Mouse (Mus musculus): ENCODE data around the gene Pnrc1. TPM values are rescaled to one million over a fixed set of nuclear protein-coding genes. Genes with fewer than 3 reads are reported as not detected.

The Pnrc1 gene
- polyA plus RNA-seq, 1 experiment, result 27.9 TPM

DNA sequence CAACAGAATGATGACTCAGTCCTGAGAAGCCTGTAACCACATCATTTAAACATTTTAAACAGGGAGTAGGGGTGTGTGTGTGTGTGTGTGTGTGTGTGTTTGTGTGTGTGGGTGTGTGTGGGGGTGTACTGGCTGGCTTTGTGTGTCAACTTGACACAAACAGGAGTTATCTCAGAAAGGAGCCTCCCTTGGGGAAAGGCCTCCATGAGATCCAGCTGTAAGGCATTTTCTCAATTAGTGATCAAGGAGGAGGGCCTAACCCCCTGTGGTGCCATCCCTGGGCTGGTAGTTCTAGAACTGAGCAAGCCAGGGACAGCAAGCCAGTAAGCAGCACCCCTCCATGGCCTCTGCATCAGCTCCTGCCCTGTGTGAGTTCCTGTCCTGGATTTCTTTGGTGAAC lies 29.7 kb downstream of the Pnrc1 start:
- Histone ChIP-seq H3K4me3 (replicated peaks; ENCODE audit: control insufficient read depth, low read depth, low read length) (no peak overlapping the region), H3K4me1 (ENCODE audit: control insufficient read depth, insufficient read depth, low read length) (peaks cover 5% of the 10 kb centered on the region; the same call in 1 of the 2 replicates), H3K27ac (ENCODE audit: control insufficient read depth, insufficient read depth, low read depth, low read length, poor library complexity) (no peak overlapping the region)
- TF ChIP-seq POLR2A (IDR thresholded peaks at IDR 0.05; ENCODE audit: borderline replicate concordance, control insufficient read depth, low read depth, low read length) (no peak), CTCF (IDR thresholded peaks at IDR 0.05; ENCODE audit: control insufficient read depth, insufficient read depth, low read length) (no peak)

DNA sequence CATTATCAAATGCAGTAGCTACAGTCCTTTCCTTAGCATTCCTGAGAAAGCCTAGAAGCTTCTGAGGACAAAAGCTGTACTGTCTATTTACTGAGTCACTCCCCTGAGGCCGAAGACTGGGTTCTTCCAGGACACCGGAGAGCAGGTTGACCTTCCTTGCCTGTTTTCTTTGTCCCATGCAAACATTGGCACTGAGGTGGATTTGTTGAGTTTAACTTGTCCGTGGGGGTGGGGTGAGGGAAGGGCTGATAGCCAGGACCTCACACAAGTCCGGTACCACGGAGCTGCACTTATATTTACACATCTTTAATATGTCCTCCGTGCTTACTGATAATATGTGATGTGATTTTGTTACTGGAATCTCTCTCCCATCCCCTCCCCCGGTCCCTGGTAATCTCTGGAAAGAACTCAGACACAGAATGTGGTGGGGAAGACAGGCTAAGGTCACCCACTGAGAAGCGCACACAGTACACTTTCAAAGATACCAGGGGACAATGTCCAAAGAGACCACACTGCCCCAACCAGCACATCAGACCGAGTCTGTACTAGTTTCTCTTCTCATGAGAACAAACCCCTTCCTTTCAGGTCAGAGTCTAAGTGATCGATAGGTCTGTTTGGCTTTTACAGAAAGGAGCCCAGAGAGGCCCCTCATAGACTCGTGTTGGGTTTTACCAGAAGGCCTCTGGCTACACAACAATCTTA lies 32.5 kb downstream of the Pnrc1 start:
- Histone ChIP-seq H3K4me1 (ENCODE audit: control insufficient read depth, insufficient read depth, low read length) (peaks cover 4% of the 10 kb centered on the region; the same call in 1 of the 2 replicates), H3K27ac (ENCODE audit: control insufficient read depth, insufficient read depth, low read depth, low read length, poor library complexity) (no peak overlapping the region), H3K4me3 (replicated peaks; ENCODE audit: control insufficient read depth, low read depth, low read length) (no peak overlapping the region)
- no peak for TF ChIP-seq CTCF (IDR thresholded peaks at IDR 0.05; ENCODE audit: control insufficient read depth, insufficient read depth, low read length)
- TF ChIP-seq POLR2A (IDR thresholded peaks at IDR 0.05; ENCODE audit: borderline replicate concordance, control insufficient read depth, low read depth, low read length), result no peak
- WGBS, result 81% methylated on average over 11 of the region's 11 CpGs

DNA sequence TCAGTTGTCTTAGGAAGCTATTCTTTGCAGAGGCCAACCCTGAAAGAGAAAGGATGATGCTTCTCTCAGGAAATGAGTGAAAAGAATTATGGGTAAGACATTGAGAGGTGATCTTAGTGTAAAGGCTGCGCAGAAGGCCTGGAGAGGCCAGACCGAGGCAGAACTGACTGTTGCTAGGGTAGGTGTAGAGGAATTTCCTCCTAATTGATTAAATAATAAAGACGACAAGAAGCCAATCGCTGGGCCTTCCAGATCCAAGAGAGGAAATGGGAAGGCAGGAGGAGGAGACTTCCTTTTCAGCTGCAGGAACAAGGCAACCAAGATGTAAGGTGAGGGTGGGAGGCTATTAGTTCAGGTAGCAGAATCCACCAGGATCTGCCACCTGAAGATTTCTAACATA lies 35.3 kb downstream of the Pnrc1 start:
- Histone ChIP-seq H3K27ac (ENCODE audit: control insufficient read depth, insufficient read depth, low read depth, low read length, poor library complexity) (no peak overlapping the region), H3K4me1 (ENCODE audit: control insufficient read depth, insufficient read depth, low read length) (no peaks in the 10 kb centered on the region; the same call in 1 of the 2 replicates), H3K4me3 (replicated peaks; ENCODE audit: control insufficient read depth, low read depth, low read length) (no peak overlapping the region)
- WGBS, result 86% methylated on average over 4 of the region's 4 CpGs
- TF ChIP-seq CTCF (IDR thresholded peaks at IDR 0.05; ENCODE audit: control insufficient read depth, insufficient read depth, low read length) (no peak), POLR2A (IDR thresholded peaks at IDR 0.05; ENCODE audit: borderline replicate concordance, control insufficient read depth, low read depth, low read length) (no peak)

DNA sequence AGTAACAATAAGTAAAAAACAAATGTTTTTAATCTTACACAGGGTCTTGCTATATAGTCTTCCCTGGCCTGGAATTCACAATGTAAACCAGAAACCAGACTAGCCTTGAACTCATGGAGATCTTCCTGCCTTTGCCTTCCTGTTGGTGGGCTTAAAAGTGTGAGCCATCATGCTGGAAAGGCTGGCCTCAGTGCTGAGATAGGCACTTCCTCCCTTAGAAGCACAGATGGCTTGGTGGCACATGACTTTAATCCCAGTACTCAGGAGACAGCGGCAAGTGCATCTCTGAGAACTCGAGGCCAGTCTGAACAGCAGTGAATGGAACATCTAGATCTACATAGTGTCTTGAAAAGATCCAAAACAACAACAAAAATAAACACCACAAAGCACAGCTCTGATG lies 39.1 kb downstream of the Pnrc1 start:
- Histone ChIP-seq H3K27ac (ENCODE audit: control insufficient read depth, insufficient read depth, low read depth, low read length, poor library complexity) (no peak overlapping the region), H3K4me1 (ENCODE audit: control insufficient read depth, insufficient read depth, low read length) (no peaks in the 10 kb centered on the region; the same call in none of the 2 replicates), H3K4me3 (replicated peaks; ENCODE audit: control insufficient read depth, low read depth, low read length) (no peak overlapping the region)
- 73% methylated on average over 2 of the region's 2 CpGs for WGBS
- TF ChIP-seq CTCF (IDR thresholded peaks at IDR 0.05; ENCODE audit: control insufficient read depth, insufficient read depth, low read length) (no peak), POLR2A (IDR thresholded peaks at IDR 0.05; ENCODE audit: borderline replicate concordance, control insufficient read depth, low read depth, low read length) (no peak)

DNA sequence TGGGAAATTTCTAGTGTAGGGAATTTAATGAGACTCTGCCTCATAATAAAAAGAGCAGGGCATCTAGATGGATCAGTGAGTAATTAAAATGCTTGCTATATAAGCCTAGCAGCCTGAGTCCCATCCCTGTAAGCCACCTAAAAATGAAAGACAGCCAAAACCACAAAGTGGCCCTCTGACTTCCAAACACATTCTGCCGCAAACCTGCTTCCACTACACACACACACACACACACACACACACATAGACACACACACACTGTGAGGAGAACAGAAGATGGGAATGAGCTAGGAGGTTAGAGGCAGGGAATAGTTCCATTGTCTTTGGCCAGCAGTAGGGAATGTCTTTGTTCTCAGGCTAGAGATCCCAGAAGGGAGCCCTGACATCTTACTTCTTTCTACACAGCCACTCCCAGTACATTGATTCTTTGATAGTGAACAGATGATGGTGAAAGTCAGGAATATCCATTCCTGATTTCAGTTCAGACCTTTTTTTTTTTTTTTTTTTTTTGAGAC lies 40.2 kb downstream of the Pnrc1 start:
- Histone ChIP-seq H3K27ac (ENCODE audit: control insufficient read depth, insufficient read depth, low read depth, low read length, poor library complexity) (no peak overlapping the region), H3K4me1 (ENCODE audit: control insufficient read depth, insufficient read depth, low read length) (no peaks in the 10 kb centered on the region; the same call in none of the 2 replicates), H3K4me3 (replicated peaks; ENCODE audit: control insufficient read depth, low read depth, low read length) (no peak overlapping the region)
- TF ChIP-seq POLR2A (IDR thresholded peaks at IDR 0.05; ENCODE audit: borderline replicate concordance, control insufficient read depth, low read depth, low read length) (no peak), CTCF (IDR thresholded peaks at IDR 0.05; ENCODE audit: control insufficient read depth, insufficient read depth, low read length) (no peak)
- WGBS, result 71% methylated on average over 1 of the region's 1 CpGs

DNA sequence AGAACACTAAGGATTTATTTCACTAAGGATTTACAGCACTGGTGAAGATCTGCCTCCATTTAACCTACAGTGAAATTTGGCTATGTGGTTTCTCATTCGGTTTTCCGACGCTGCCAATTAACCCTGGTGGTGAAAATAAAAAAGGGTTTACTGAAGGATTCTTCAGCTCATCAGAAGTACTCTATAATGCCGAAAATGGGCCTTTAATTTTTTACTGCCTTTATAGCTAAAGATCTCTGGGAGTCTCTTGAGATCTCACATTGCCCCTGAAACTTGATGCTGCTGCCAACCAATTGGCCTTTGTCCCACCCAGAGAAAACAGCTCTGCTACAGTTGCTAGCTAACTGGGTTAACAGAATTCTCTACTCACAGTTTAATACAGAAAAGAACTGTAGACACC lies 41.0 kb downstream of the Pnrc1 start:
- no peak for TF ChIP-seq POLR2A (IDR thresholded peaks at IDR 0.05; ENCODE audit: borderline replicate concordance, control insufficient read depth, low read depth, low read length)
- no peak for TF ChIP-seq CTCF (IDR thresholded peaks at IDR 0.05; ENCODE audit: control insufficient read depth, insufficient read depth, low read length)
- under 1% methylated on average over 4 of the region's 4 CpGs for WGBS
- Histone ChIP-seq H3K4me1 (ENCODE audit: control insufficient read depth, insufficient read depth, low read length) (no peaks in the 10 kb centered on the region; the same call in none of the 2 replicates), H3K27ac (ENCODE audit: control insufficient read depth, insufficient read depth, low read depth, low read length, poor library complexity) (peak overlapping the region; percentile 100; the same call in 1 of the 2 replicates), H3K4me3 (replicated peaks; ENCODE audit: control insufficient read depth, low read depth, low read length) (peak overlapping the region; percentile 59)

DNA sequence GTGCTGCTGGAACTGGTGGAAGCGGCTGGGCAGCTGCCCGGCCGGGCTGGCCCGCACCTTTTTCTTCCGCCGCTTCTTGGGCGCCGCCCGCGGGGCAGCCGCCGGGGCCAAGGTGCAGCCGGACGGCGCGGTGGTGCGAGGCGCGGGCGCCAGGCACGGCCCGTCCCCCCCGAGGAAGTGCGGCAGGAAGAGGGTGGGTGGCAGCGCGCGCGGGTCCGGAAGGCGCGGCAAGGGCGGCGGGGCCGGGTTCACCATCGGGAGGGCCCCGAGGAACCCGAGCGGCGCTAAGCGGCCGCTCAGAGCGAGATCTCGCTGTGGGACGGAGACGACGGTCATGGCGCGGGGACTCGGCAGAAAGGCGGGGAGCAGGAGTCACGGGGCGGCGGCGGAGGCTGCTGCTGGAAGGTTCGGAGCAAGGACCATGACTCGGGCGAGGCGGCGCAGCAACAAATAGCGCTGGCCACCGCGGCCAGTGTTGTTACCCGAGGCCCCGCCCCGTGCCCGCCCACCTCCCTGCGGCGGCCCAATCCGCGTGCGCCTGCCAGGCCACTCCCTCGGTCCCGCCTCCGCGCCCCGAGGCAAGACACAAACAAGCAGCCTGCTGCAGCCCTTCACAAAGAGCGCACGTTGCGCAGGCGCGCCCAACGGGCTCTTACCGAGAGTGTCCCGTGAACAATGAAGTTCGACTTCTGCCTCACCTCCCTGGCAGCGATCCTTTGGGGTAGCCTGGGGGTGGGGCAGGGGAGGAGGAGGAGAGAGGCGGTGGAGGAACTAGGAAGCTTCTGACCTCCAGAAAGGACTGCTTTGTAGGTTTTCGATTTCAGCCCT lies 41.7 kb downstream of the Pnrc1 start:
- peak overlapping the region; percentile 100 for H3K27ac ChIP-seq (ENCODE audit: control insufficient read depth, insufficient read depth, low read depth, low read length, poor library complexity)
- WGBS, result under 1% methylated on average over 88 of the region's 88 CpGs
- H3K4me1 ChIP-seq (ENCODE audit: control insufficient read depth, insufficient read depth, low read length), result no peaks in the 10 kb centered on the region; the same call in none of the 2 replicates
- peak; percentile 97 for TF ChIP-seq POLR2A (IDR thresholded peaks at IDR 0.05; ENCODE audit: borderline replicate concordance, control insufficient read depth, low read depth, low read length)
- TF ChIP-seq CTCF (IDR thresholded peaks at IDR 0.05; ENCODE audit: control insufficient read depth, insufficient read depth, low read length), result no peak
- peak overlapping the region; percentile 88 for H3K4me3 ChIP-seq (replicated peaks; ENCODE audit: control insufficient read depth, low read depth, low read length)

DNA sequence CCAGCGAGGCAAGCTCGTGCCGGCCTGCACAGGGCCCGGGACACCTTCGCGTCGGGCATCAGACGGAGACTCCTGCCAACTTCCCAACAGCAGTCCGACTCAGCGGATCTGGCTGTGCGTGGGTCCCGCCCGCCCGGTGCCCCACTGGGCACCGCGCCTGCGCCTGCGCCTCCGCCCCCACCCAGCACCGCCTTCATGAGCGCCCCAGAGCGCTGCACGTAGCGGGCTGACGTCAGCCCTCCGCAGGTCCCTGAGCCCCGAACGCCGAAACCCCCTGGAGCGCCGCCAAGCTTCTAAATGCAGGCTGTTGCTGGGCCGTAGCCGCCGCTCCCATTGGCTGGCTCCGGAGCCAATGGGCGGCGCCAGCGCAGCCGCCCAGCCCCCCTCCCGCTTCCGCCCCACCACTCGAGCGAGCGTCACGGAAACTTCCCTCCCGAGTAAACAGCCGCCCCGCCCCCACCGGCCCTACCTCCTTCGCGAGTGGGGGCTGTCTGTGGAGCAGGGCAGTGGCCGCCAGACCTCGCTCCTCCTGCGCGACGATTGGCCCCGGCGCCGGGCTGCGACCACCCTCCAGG lies 42.4 kb downstream of the Pnrc1 start:
- no peak for TF ChIP-seq CTCF (IDR thresholded peaks at IDR 0.05; ENCODE audit: control insufficient read depth, insufficient read depth, low read length)
- peak; percentile 91 for TF ChIP-seq POLR2A (IDR thresholded peaks at IDR 0.05; ENCODE audit: borderline replicate concordance, control insufficient read depth, low read depth, low read length)
- H3K4me1 ChIP-seq (ENCODE audit: control insufficient read depth, insufficient read depth, low read length), result no peaks in the 10 kb centered on the region; the same call in none of the 2 replicates
- H3K4me3 ChIP-seq (replicated peaks; ENCODE audit: control insufficient read depth, low read depth, low read length), result peak overlapping the region; percentile 89
- peak overlapping the region; percentile 100 for H3K27ac ChIP-seq (ENCODE audit: control insufficient read depth, insufficient read depth, low read depth, low read length, poor library complexity)
- under 1% methylated on average over 60 of the region's 60 CpGs for WGBS

Measured in bone marrow, adult 2 months (tissue).